Mouse (Mus musculus): ENCODE results near the gene Cdk5rap2. TPM values are rescaled to one million over a fixed set of nuclear protein-coding genes. Genes with fewer than 3 reads are reported as not detected.
A peak's percentile ranks its signal among the peaks of the same experiment; 100 is the strongest.

Gene Cdk5rap2
- polyA plus RNA-seq, 1 experiment: 25.0 TPM

- H3K27me3 ChIP-seq (ENCODE audit: control insufficient read depth, insufficient read depth, low read length): no peaks in the 10 kb centered on the region
- H3K27ac ChIP-seq (ENCODE audit: insufficient read depth, low read length): no peak overlapping the region
- TF ChIP-seq CTCF (IDR thresholded peaks at IDR 0.05; ENCODE audit: extremely low read depth, insufficient read depth, insufficient read length, insufficient replicate concordance) (no peak), POLR2A (IDR thresholded peaks at IDR 0.05; ENCODE audit: low read depth, low read length) (no peak)
- H3K4me1 ChIP-seq (ENCODE audit: control insufficient read depth, insufficient read depth, insufficient read length): no peaks in the 10 kb centered on the region
- peaks cover 1% of the 10 kb centered on the region; the same call in 1 of the 2 replicates for H3K36me3 ChIP-seq (ENCODE audit: control insufficient read depth, insufficient read depth, low read length)
- 79% methylated on average over 6 of the region's 6 CpGs for WGBS
- no peak for DNase-seq (ENCODE audit: low read depth in 1 of 2, low spot score in 2 of 2)
- no peak overlapping the region for H3K4me3 ChIP-seq (ENCODE audit: extremely low read depth, insufficient read depth, insufficient read length)
Observed at GRCm38 (mm10) chr4:70331181-70331580, 79.1 kb downstream of the Cdk5rap2 start.

- TF ChIP-seq POLR2A (IDR thresholded peaks at IDR 0.05; ENCODE audit: low read depth, low read length) (no peak), CTCF (IDR thresholded peaks at IDR 0.05; ENCODE audit: extremely low read depth, insufficient read depth, insufficient read length, insufficient replicate concordance) (no peak)
- Histone ChIP-seq H3K27ac (ENCODE audit: insufficient read depth, low read length) (no peak overlapping the region), H3K4me3 (ENCODE audit: extremely low read depth, insufficient read depth, insufficient read length) (no peak overlapping the region), H3K27me3 (ENCODE audit: control insufficient read depth, insufficient read depth, low read length) (no peaks in the 10 kb centered on the region), H3K4me1 (ENCODE audit: control insufficient read depth, insufficient read depth, insufficient read length) (no peaks in the 10 kb centered on the region), H3K36me3 (ENCODE audit: control insufficient read depth, insufficient read depth, low read length) (0 out of 2 replicates have a peak, but pooled peaks cover 1% of the 10 kb centered on the region)
- DNase-seq (ENCODE audit: low read depth in 1 of 2, low spot score in 2 of 2): no peak
- WGBS: 89% methylated on average over 9 of the region's 9 CpGs
Observed at GRCm38 (mm10) chr4:70328033-70328432, 82.2 kb downstream of the Cdk5rap2 start.

GRCm38 (mm10) chr4:70327436-70327835 lies 82.8 kb downstream of the Cdk5rap2 start:
- TF ChIP-seq CTCF (IDR thresholded peaks at IDR 0.05; ENCODE audit: extremely low read depth, insufficient read depth, insufficient read length, insufficient replicate concordance) (no peak), POLR2A (IDR thresholded peaks at IDR 0.05; ENCODE audit: low read depth, low read length) (no peak)
- H3K4me3 ChIP-seq (ENCODE audit: extremely low read depth, insufficient read depth, insufficient read length): no peak overlapping the region
- H3K36me3 ChIP-seq (ENCODE audit: control insufficient read depth, insufficient read depth, low read length): 0 out of 2 replicates have a peak, but pooled peaks cover 1% of the 10 kb centered on the region
- WGBS: 86% methylated on average over 1 of the region's 1 CpGs
- H3K27me3 ChIP-seq (ENCODE audit: control insufficient read depth, insufficient read depth, low read length): no peaks in the 10 kb centered on the region
- no peaks in the 10 kb centered on the region for H3K4me1 ChIP-seq (ENCODE audit: control insufficient read depth, insufficient read depth, insufficient read length)
- H3K27ac ChIP-seq (ENCODE audit: insufficient read depth, low read length): no peak overlapping the region
- no peak for DNase-seq (ENCODE audit: low read depth in 1 of 2, low spot score in 2 of 2)

GRCm38 (mm10) chr4:70321586-70321985 lies 88.7 kb downstream of the Cdk5rap2 start:
- H3K27ac ChIP-seq (ENCODE audit: insufficient read depth, low read length): no peak overlapping the region
- TF ChIP-seq CTCF (IDR thresholded peaks at IDR 0.05; ENCODE audit: extremely low read depth, insufficient read depth, insufficient read length, insufficient replicate concordance) (no peak), POLR2A (IDR thresholded peaks at IDR 0.05; ENCODE audit: low read depth, low read length) (no peak)
- 96% methylated on average over 1 of the region's 1 CpGs for WGBS
- H3K4me1 ChIP-seq (ENCODE audit: control insufficient read depth, insufficient read depth, insufficient read length): no peaks in the 10 kb centered on the region
- no peaks in the 10 kb centered on the region for H3K27me3 ChIP-seq (ENCODE audit: control insufficient read depth, insufficient read depth, low read length)
- DNase-seq (ENCODE audit: low read depth in 1 of 2, low spot score in 2 of 2): no peak
- peaks cover 6% of the 10 kb centered on the region for H3K36me3 ChIP-seq (ENCODE audit: control insufficient read depth, insufficient read depth, low read length)
- H3K4me3 ChIP-seq (ENCODE audit: extremely low read depth, insufficient read depth, insufficient read length): no peak overlapping the region

- Histone ChIP-seq H3K4me1 (ENCODE audit: control insufficient read depth, insufficient read depth, insufficient read length) (no peaks in the 10 kb centered on the region), H3K4me3 (ENCODE audit: extremely low read depth, insufficient read depth, insufficient read length) (no peak overlapping the region), H3K27ac (ENCODE audit: insufficient read depth, low read length) (no peak overlapping the region), H3K36me3 (ENCODE audit: control insufficient read depth, insufficient read depth, low read length) (peaks cover 15% of the 10 kb centered on the region), H3K27me3 (ENCODE audit: control insufficient read depth, insufficient read depth, low read length) (no peaks in the 10 kb centered on the region)
- WGBS: 91% methylated on average over 4 of the region's 4 CpGs
- DNase-seq (ENCODE audit: low read depth in 1 of 2, low spot score in 2 of 2): no peak
- no peak for TF ChIP-seq POLR2A (IDR thresholded peaks at IDR 0.05; ENCODE audit: low read depth, low read length)
- no peak for TF ChIP-seq CTCF (IDR thresholded peaks at IDR 0.05; ENCODE audit: extremely low read depth, insufficient read depth, insufficient read length, insufficient replicate concordance)
Observed at GRCm38 (mm10) chr4:70312170-70312569, 98.1 kb downstream of the Cdk5rap2 start.

- TF ChIP-seq POLR2A (IDR thresholded peaks at IDR 0.05; ENCODE audit: low read depth, low read length) (no peak), CTCF (IDR thresholded peaks at IDR 0.05; ENCODE audit: extremely low read depth, insufficient read depth, insufficient read length, insufficient replicate concordance) (no peak)
- Histone ChIP-seq H3K27me3 (ENCODE audit: control insufficient read depth, insufficient read depth, low read length) (no peaks in the 10 kb centered on the region), H3K4me3 (ENCODE audit: extremely low read depth, insufficient read depth, insufficient read length) (no peak overlapping the region), H3K4me1 (ENCODE audit: control insufficient read depth, insufficient read depth, insufficient read length) (no peaks in the 10 kb centered on the region), H3K36me3 (ENCODE audit: control insufficient read depth, insufficient read depth, low read length) (peaks cover 10% of the 10 kb centered on the region), H3K27ac (ENCODE audit: insufficient read depth, low read length) (no peak overlapping the region)
- WGBS: 97% methylated on average over 5 of the region's 5 CpGs
- DNase-seq (ENCODE audit: low read depth in 1 of 2, low spot score in 2 of 2): no peak
Observed at GRCm38 (mm10) chr4:70311530-70311929, 98.7 kb downstream of the Cdk5rap2 start.

GRCm38 (mm10) chr4:70307230-70307629 lies 103.0 kb downstream of the Cdk5rap2 start:
- H3K27me3 ChIP-seq (ENCODE audit: control insufficient read depth, insufficient read depth, low read length): no peaks in the 10 kb centered on the region
- H3K36me3 ChIP-seq (ENCODE audit: control insufficient read depth, insufficient read depth, low read length): no peaks in the 10 kb centered on the region
- WGBS: 54% methylated on average over 4 of the region's 4 CpGs
- no peak overlapping the region for H3K4me3 ChIP-seq (ENCODE audit: extremely low read depth, insufficient read depth, insufficient read length)
- peak in 1 of 2 experiments; percentile 42 for DNase-seq (ENCODE audit: low read depth in 1 of 2, low spot score in 2 of 2)
- H3K4me1 ChIP-seq (ENCODE audit: control insufficient read depth, insufficient read depth, insufficient read length): no peaks in the 10 kb centered on the region
- no peak overlapping the region for H3K27ac ChIP-seq (ENCODE audit: insufficient read depth, low read length)
- TF ChIP-seq CTCF (IDR thresholded peaks at IDR 0.05; ENCODE audit: extremely low read depth, insufficient read depth, insufficient read length, insufficient replicate concordance) (peak; percentile 67; the same call in 1 of the 2 replicates), POLR2A (IDR thresholded peaks at IDR 0.05; ENCODE audit: low read depth, low read length) (no peak)
